Mouse (Mus musculus) lung, postnatal 0 days (tissue): ENCODE measurements at regions not wholly inside any gene's neighbourhood (a gene's known extent, or its start where the extent isn't known, plus 50 kb on each side); places are given as distances from the start of the nearest gene placed in this dataset.

ENCODE experiments used
- CTCF ChIP-seq: IDR thresholded peaks from 2 replicates; pipeline ENCODE4 v1.5.1; 2016; ENCODE audit warnings: antibody characterized with exemption, mild to moderate bottlenecking
- EP300 ChIP-seq: IDR thresholded peaks from 2 replicates; pipeline ENCODE4 v1.6.1; 2016; ENCODE audit warnings: antibody characterized with exemption, mild to moderate bottlenecking, control low read depth

DNA sequence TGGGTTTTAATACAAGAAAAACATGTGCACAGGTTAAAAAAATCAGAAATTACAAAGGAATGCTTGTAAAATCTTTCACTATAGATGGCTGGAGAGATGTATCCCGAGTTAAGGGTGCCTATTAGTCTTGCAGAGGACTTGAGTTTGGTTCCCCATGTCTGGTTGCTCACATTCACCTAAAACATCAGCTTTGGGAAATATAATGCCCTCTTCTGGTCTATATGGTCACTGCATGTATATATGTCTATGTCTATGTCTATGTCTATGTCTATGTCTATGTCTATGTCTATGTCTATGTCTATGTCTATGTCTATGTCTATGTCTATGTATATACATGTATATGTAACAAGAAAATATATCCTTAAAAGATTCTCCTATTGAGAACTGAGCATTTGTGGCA, 196.8 kb upstream of the Xylt1 start:
- TF ChIP-seq CTCF = 0 out of 2 replicates have a peak, but pooled peaks have one; percentile 22
- TF ChIP-seq EP300 = no peak
